In the genomic region with DNA sequence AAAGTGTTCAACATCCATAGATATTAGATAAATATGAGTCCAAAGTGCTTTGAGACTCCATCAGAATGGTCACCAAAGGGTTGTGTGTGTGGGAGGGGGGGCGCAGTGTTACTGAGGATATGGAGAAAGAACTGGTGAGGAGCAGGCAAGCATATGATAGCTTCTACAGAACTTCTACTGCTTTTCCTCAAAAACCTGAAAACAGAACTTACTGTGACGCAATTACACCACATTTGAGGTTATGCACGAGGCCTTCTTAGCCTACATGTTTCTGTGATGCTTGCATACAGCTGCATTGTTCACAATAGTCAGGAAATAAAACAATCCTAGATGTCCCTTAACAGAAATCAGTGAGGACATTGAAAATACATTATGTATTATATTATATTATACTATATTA, we compare ENCODE assay signal across 34 mouse cellular contexts.
"Had no signal": no experiment of that assay in that cellular context is flagged by ENCODE, and none has a peak within 500 bp of the region (broad histone marks: within the 10 kb centered on the region; RNA-seq: fewer than 3 reads in every experiment).

No protein-coding gene starts in this region.

- H3K27me3 ChIP-seq: heart, embryonic 12.5 days; heart, embryonic 13.5 days; heart, embryonic 15.5 days; hindbrain, embryonic 13.5 days; hindbrain, embryonic 15.5 days; intestine, embryonic 15.5 days; kidney, embryonic 15.5 days had no signal

- ATAC-seq: hindbrain, embryonic 16.5 days; hindbrain, postnatal 0 days; inflammation-experienced regulatory T-cells, adult 6 months; intestine, embryonic 15.5 days; intestine, embryonic 16.5 days; intestine, postnatal 0 days had no signal

- H3K4me1 ChIP-seq: heart, embryonic 12.5 days; heart, embryonic 13.5 days; heart, embryonic 15.5 days; hindbrain, embryonic 12.5 days; hindbrain, embryonic 13.5 days; hindbrain, embryonic 15.5 days; intestine, embryonic 15.5 days; kidney, embryonic 15.5 days had no signal

- H3K27ac ChIP-seq: heart, embryonic 13.5 days; heart, embryonic 15.5 days; hindbrain, embryonic 10.5 days; hindbrain, embryonic 12.5 days; hindbrain, embryonic 13.5 days; hindbrain, embryonic 14.5 days; hindbrain, embryonic 15.5 days; hindbrain, postnatal 0 days; intestine, embryonic 15.5 days; kidney, embryonic 15.5 days; kidney, postnatal 0 days; layer of hippocampus, adult 2 months; left cerebral cortex, adult 2 months had no signal

- H3K4me2 ChIP-seq: heart, embryonic 12.5 days; heart, embryonic 13.5 days; heart, embryonic 15.5 days; hindbrain, embryonic 12.5 days; hindbrain, embryonic 13.5 days; hindbrain, embryonic 14.5 days; hindbrain, embryonic 15.5 days; intestine, embryonic 15.5 days; kidney, embryonic 15.5 days had no signal

- H3K36me3 ChIP-seq: heart, embryonic 12.5 days; heart, embryonic 13.5 days; heart, embryonic 15.5 days; hindbrain, embryonic 10.5 days; hindbrain, embryonic 12.5 days; hindbrain, embryonic 13.5 days; hindbrain, embryonic 15.5 days; intestine, embryonic 15.5 days; kidney, embryonic 15.5 days had no signal

- DNase-seq: heart, postnatal 10 days; heart, postnatal 14 days; heart, postnatal 36 days; heart, postnatal 4 days; kidney, adult 11 months; kidney, adult 18-20 months; kidney, adult 2 months; kidney, adult 8-10 months; kidney, adult 9 months; kidney, postnatal 10 days; kidney, postnatal 14 days; kidney, postnatal 25 days; kidney, postnatal 36 days; kidney, postnatal 4 days; layer of hippocampus, adult 9-11 months; layer of hippocampus, postnatal 36 days had no signal

- H3K4me3 ChIP-seq: heart, embryonic 12.5 days; heart, embryonic 13.5 days; heart, embryonic 15.5 days; hindbrain, embryonic 10.5 days; hindbrain, embryonic 12.5 days; hindbrain, embryonic 13.5 days; hindbrain, embryonic 15.5 days; intestine, embryonic 15.5 days; kidney, embryonic 15.5 days; layer of hippocampus, adult 2 months; left cerebral cortex, adult 2 months had no signal

- H3K9me3 ChIP-seq: heart, embryonic 12.5 days; heart, embryonic 13.5 days; heart, embryonic 15.5 days; hindbrain, embryonic 10.5 days; hindbrain, embryonic 12.5 days; hindbrain, embryonic 13.5 days; hindbrain, embryonic 15.5 days; intestine, embryonic 15.5 days; kidney, embryonic 15.5 days had no signal

- H3K9ac ChIP-seq: heart, embryonic 12.5 days; heart, embryonic 13.5 days; heart, embryonic 15.5 days; hindbrain, embryonic 12.5 days; hindbrain, embryonic 13.5 days; hindbrain, embryonic 14.5 days; hindbrain, embryonic 15.5 days; intestine, embryonic 15.5 days; kidney, embryonic 15.5 days had no signal
